Mouse (Mus musculus): ENCODE results near the gene Camta1. TPM values are rescaled to one million over a fixed set of nuclear protein-coding genes. Genes with fewer than 3 reads are reported as not detected.
"Not testable (repeated sequence)": the region's sequence is repeated elsewhere in the genome, so short reads cannot be mapped to it uniquely, and the experiment has no call there.

Camta1 gene
- polyA plus RNA-seq, 1 experiment from 2014 or later, result 130 TPM

DNA sequence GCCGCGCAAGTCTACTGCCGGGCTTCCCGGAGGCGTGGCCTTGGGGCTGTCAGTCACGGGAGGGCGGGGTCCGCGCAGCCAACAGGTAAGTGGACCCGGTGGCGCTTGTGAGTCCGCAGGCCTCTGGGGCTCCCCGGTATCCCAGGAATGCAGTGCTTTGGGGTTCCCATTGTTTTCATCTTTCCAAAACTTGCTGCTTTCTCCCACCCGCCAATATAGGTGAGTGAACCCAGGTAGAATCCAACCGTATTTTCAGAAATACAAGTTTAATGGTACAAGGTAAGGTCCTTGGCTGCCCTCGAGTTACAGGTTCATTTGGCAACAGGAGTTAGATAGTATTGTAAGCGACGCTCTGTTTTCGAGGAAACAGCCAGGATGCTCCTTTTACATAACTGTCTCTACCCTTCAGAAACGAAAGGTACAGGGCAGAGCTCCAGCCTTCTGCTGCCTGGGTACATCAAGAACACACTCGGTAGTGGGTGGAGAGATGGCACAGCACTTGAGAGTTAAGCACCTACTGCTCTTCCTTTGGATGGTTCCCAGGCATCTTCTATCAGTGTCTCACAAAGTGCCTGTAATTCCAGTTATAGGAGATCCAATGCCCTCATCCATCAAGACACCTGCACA is 816.6 kb downstream of the Camta1 start:
- peak overlapping the region; percentile 92 for H3K4me2 ChIP-seq (replicated peaks)
- peaks cover 14% of the 10 kb centered on the region for H3K4me1 ChIP-seq
- no peaks in the 10 kb centered on the region for H3K9me3 ChIP-seq
- peaks cover 35% of the 10 kb centered on the region for H3K36me3 ChIP-seq
- H3K27me3 ChIP-seq, result 0 out of 2 replicates have a peak, but pooled peaks cover 9% of the 10 kb centered on the region
- peak; percentile 14; the same call in 1 of the 2 replicates for ATAC-seq (replicated peaks)
- peak overlapping the region; percentile 27 for H3K9ac ChIP-seq (replicated peaks)
- no peak overlapping the region for H3K27ac ChIP-seq (replicated peaks)
- 5% methylated on average over 21 of the region's 21 CpGs for WGBS
- peak overlapping the region; percentile 66 for H3K4me3 ChIP-seq

DNA sequence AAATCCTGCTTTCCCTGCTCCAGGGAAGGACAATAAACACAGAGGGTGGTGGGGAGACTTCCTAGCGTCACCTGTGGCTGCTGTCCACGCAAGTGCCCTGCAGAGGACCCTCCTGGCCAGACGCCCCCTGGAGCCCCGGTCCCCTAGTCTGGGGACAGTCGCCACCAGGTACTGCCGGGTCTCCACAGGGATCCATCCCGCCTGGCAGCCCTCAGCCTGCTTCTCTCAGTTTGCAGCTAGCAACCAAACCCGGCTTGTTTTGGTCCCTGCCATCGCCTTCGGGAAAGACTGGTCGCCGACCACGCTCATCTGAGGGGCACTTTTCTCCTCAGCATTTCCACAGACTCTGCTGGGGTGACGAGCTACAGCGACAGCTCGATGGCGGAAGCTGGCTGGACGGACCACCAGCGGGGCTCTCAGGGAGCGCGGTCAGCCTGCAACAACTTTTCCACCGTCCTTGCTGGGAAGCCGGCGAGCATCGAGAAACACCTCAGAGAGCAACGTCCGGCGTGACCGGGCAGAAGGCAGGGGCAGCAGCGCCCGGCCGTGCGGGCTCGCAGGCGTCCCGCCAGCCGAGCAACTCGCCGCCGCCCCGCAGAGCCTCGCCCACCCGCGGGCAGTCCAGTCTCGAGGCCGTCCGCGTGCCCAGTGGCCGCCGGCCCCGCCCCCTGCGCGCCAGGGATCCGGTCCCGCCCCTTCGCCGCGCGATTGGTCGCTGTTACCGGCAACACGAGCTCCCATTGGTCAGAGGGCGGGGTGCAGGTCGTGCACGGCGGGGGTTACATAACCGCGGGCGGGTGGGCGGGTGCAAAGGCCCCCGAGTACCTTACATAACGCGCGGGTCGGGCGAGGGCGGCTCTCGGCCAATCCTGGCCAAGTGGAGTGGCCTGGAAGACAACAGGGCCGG is 817.4 kb downstream of the Camta1 start, which contains the start of gene Per3:
Gene Per3 (minus strand): TSS at position 629 of the 907 bp plus-strand sequence.
- peaks cover 27% of the 10 kb centered on the region for H3K36me3 ChIP-seq
- no peak within 1 kb of the TSS for H3K27ac ChIP-seq (replicated peaks)
- peak within 1 kb of the TSS; percentile 66 for H3K4me3 ChIP-seq
- peak; percentile 95 for ATAC-seq (replicated peaks)
- under 1% methylated on average over 78 of the region's 79 CpGs for WGBS
- H3K4me1 ChIP-seq, result peaks cover 14% of the 10 kb centered on the region
- H3K9ac ChIP-seq (replicated peaks), result peak within 1 kb of the TSS; percentile 39
- peak within 1 kb of the TSS; percentile 92 for H3K4me2 ChIP-seq (replicated peaks)
- 0 out of 2 replicates have a peak, but pooled peaks cover 9% of the 10 kb centered on the region for H3K27me3 ChIP-seq
- H3K9me3 ChIP-seq, result no peaks in the 10 kb centered on the region

DNA sequence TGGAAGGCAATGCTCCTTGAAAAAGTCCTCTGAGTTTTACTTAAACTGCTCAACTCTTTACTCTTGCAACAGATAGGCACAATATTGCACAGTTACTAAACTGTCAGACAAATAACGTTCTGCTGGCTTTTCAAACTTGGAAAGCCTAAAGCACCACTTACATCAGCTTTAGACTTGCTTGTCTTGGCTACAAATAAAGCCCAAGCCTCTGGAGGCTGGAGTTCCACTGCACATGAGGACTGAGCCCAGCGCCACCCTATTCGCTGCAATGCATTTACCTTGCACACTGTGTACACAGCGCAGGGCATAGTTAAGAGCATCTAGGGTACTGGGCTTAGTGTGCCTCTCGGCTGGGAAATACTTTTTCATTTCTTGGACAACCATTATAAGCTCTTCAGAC is 818.4 kb downstream of the Camta1 start:
- Histone ChIP-seq H3K36me3 (peaks cover 17% of the 10 kb centered on the region), H3K9ac (replicated peaks) (no peak overlapping the region), H3K4me1 (peaks cover 14% of the 10 kb centered on the region), H3K9me3 (no peaks in the 10 kb centered on the region), H3K4me3 (0 out of 2 replicates have a peak overlapping the region, but pooled peaks have one; percentile 66), H3K27me3 (0 out of 2 replicates have a peak, but pooled peaks cover 9% of the 10 kb centered on the region), H3K27ac (replicated peaks) (no peak overlapping the region), H3K4me2 (replicated peaks) (peak overlapping the region; percentile 92; the same call in 1 of the 2 replicates)
- no peak for ATAC-seq (replicated peaks)
- WGBS, result 34% methylated on average over 5 of the region's 5 CpGs

DNA sequence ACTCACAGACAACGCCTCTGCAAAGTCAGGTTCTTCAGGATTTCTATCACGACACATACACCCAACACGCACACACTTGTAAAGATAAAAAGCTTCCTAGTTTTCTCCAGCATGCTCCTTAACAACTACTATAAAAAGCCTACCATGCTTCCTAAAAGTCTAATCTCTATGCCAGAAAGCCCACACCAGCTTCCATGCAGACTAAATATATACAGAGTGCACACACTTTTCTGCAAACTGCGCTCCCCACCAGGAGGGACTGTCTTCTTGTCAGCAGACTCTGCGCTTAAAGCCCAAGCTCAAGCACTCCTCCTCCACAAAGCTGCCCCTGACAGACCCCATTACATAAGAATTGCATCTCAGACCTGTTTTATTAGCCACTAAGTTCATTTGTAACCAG is 820.2 kb downstream of the Camta1 start:
- no peak for ATAC-seq (replicated peaks)
- Histone ChIP-seq H3K27me3 (0 out of 2 replicates have a peak, but pooled peaks cover 9% of the 10 kb centered on the region), H3K4me1 (peaks cover 14% of the 10 kb centered on the region), H3K4me3 (no peak overlapping the region), H3K36me3 (peaks cover 2% of the 10 kb centered on the region), H3K4me2 (replicated peaks) (no peak overlapping the region), H3K9me3 (no peaks in the 10 kb centered on the region), H3K27ac (replicated peaks) (no peak overlapping the region), H3K9ac (replicated peaks) (no peak overlapping the region)
- 86% methylated on average over 5 of the region's 5 CpGs for WGBS

DNA sequence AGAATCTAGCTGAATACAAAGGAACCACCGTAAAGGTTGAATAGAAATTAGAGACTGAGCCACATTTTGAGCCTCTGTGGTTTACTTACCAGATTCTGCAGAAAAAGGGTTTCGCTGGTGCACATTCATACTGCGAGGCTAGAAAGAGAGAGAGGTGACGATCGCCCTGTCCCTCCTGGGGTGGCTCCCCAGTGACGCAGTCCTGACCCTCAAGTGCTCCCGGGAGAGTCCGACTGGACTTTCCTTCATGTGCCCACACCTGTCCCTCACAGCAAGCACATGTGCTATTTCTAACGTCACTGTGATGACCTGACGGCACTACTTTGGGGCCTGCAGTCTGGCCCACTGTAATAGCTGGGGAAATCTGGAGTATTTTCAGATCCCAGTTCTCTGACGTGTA is 823.9 kb downstream of the Camta1 start:
- Histone ChIP-seq H3K27ac (replicated peaks) (no peak overlapping the region), H3K4me1 (no peaks in the 10 kb centered on the region), H3K4me2 (replicated peaks) (no peak overlapping the region), H3K36me3 (no peaks in the 10 kb centered on the region), H3K4me3 (no peak overlapping the region), H3K9ac (replicated peaks) (no peak overlapping the region), H3K27me3 (0 out of 2 replicates have a peak, but pooled peaks cover 4% of the 10 kb centered on the region), H3K9me3 (no peaks in the 10 kb centered on the region)
- WGBS, result 89% methylated on average over 11 of the region's 11 CpGs
- ATAC-seq (replicated peaks), result no peak

DNA sequence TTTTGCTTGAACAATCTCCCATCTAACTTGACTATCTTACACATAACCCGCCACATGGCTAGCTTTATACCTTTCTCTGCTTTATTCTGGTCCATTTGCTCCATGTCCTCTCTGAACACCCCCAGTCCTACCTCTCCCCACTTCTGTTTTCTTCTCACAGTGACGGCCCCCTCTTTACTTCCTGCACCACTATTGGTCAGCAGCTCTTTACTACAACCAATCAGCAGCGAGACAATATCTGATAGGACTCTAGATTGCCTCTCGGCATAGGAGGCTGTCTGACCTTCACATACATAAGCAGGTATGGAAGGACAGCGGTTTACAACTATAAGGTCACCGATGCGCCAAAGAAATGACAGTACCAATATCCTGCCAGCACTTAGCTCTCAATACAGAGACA is 825.2 kb downstream of the Camta1 start:
- no peak for ATAC-seq (replicated peaks)

DNA sequence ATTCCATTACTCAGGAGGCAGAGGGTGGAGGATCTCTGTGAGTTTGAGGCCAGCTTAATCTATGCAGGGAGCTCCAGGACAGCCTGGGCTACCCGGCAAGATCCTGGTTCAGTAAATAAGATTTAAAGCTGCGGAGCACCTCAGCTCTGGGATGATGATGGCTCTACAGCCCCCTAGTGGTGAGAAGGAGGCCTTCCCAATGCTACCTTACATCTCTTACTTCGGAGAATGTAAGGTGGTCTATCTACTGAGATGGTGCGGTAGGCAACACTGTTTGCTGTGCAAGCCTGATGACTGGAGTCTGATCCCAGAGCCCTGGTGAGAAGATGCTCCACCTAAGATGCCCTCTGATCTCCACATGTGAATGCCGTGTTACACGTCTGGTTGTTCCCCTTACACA is 834.7 kb downstream of the Camta1 start:
- 45% methylated on average over 6 of the region's 6 CpGs for WGBS
- no peaks in the 10 kb centered on the region for H3K9me3 ChIP-seq
- no peaks in the 10 kb centered on the region for H3K4me1 ChIP-seq
- H3K4me3 ChIP-seq, result no peak overlapping the region
- H3K27ac ChIP-seq (replicated peaks), result no peak overlapping the region
- no peaks in the 10 kb centered on the region for H3K27me3 ChIP-seq
- no peak for ATAC-seq (replicated peaks)
- no peak overlapping the region for H3K9ac ChIP-seq (replicated peaks)
- H3K36me3 ChIP-seq, result no peaks in the 10 kb centered on the region
- H3K4me2 ChIP-seq (replicated peaks), result no peak overlapping the region

More for the DNA sequence above, 825.2 kb downstream of the Camta1 start:
- H3K4me1 ChIP-seq, result no peaks in the 10 kb centered on the region
- no peaks in the 10 kb centered on the region for H3K27me3 ChIP-seq
- 87% methylated on average over 7 of the region's 7 CpGs for WGBS
- H3K36me3 ChIP-seq, result no peaks in the 10 kb centered on the region
- H3K27ac ChIP-seq (replicated peaks), result no peak overlapping the region
- H3K9ac ChIP-seq (replicated peaks), result no peak overlapping the region
- no peak overlapping the region for H3K4me2 ChIP-seq (replicated peaks)
- no peak overlapping the region for H3K4me3 ChIP-seq
- no peaks in the 10 kb centered on the region for H3K9me3 ChIP-seq

DNA sequence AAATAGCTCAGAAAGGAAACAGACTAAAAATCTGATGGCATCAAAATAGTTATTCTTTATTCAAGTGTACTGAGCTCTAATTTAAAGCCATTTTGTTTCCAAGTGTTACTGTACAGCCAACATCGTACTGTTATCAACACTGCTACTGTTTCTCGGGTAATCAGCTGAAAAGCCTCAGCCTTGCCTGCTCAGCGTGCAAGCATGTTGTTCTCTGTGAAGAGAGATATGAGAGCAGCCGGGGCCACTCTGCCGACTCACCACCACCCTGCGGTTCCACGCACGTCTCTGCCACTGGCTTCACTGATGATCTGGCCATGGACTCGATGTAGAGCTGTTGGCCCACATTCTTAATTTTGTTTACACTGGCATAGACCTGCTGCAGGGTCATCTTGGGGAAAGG is 837.5 kb downstream of the Camta1 start:
- Histone ChIP-seq H3K36me3 (0 out of 2 replicates have a peak, but pooled peaks cover 5% of the 10 kb centered on the region), H3K9me3 (no peaks in the 10 kb centered on the region), H3K27ac (replicated peaks) (no peak overlapping the region), H3K9ac (replicated peaks) (no peak overlapping the region), H3K27me3 (no peaks in the 10 kb centered on the region), H3K4me1 (no peaks in the 10 kb centered on the region), H3K4me2 (replicated peaks) (no peak overlapping the region), H3K4me3 (no peak overlapping the region)
- ATAC-seq (replicated peaks), result no peak
- WGBS, result 87% methylated on average over 9 of the region's 9 CpGs

DNA sequence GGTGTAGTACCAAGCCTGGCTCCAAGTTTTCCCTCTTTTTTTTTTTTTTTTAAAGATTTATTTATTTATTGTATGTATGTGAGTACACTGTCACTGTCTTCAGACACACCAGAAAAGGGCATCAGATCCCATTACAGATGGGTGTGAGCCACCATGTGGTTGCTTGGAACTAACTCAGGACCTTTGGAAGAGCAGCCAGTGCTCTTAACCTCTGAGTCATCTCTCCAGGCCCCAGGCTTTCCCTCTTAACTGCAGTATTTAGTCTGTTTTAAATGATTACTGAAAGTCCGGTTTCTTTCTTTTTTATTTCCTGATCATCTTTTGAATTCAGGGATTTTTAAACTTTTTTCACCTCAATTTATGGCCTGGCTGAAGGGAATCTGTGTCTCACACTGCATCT is 844.3 kb downstream of the Camta1 start:
- not testable (repeated sequence) for H3K27me3 ChIP-seq; H3K9me3 ChIP-seq; ATAC-seq (replicated peaks); H3K27ac ChIP-seq (replicated peaks); H3K36me3 ChIP-seq; H3K4me3 ChIP-seq; H3K4me2 ChIP-seq (replicated peaks); H3K4me1 ChIP-seq; H3K9ac ChIP-seq (replicated peaks)
- WGBS, result 87% methylated on average over 1 of the region's 1 CpGs

DNA sequence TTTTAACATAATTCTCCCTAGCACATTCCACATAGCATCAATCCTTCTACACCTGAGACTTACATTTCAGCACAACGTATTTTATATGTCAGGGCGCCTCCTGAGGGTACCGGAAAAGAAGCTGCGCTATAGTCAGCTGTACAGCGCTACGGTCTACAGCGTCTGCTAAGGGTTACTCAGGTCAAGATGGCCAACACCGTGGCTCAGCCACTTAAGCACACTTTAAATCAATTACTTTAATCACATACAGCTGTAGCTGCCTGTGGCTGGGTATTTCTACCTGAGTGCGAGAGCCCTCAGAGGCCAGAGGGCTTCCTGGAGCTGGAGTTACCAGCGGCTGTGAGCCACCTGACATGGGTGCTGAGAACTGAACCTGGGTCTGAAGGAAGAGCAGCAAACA is 845.7 kb downstream of the Camta1 start:
- Histone ChIP-seq H3K4me1 (no peaks in the 10 kb centered on the region), H3K4me2 (replicated peaks) (no peak overlapping the region), H3K36me3 (no peaks in the 10 kb centered on the region), H3K9ac (replicated peaks) (no peak overlapping the region), H3K4me3 (no peak overlapping the region), H3K27me3 (no peaks in the 10 kb centered on the region), H3K27ac (replicated peaks) (no peak overlapping the region), H3K9me3 (no peaks in the 10 kb centered on the region)
- ATAC-seq (replicated peaks), result no peak
- 92% methylated on average over 10 of the region's 10 CpGs for WGBS

DNA sequence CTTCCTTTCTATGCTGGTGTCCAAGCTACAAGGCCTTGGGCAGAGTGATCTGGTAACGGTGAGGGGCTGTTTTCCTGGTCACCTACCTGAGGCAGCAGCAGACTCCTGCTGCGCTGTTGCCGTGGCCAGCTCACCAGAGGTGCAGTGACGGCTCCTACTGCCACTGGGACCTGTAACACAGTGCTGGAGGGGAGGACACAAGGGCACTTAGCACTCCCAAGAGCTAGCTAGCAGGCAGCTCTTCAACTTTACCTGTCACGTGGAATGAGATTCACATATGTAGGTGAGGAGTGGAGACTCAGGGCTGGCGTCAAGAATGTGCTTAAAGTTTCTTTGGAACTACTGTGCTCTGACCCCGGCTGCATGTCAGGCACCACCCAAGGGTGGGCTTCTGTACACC is 851.4 kb downstream of the Camta1 start:
- H3K9me3 ChIP-seq, result no peaks in the 10 kb centered on the region
- no peaks in the 10 kb centered on the region for H3K4me1 ChIP-seq
- WGBS, result 93% methylated on average over 7 of the region's 7 CpGs
- H3K36me3 ChIP-seq, result no peaks in the 10 kb centered on the region
- H3K4me2 ChIP-seq (replicated peaks), result no peak overlapping the region
- no peak overlapping the region for H3K9ac ChIP-seq (replicated peaks)
- H3K4me3 ChIP-seq, result no peak overlapping the region
- ATAC-seq (replicated peaks), result no peak
- H3K27ac ChIP-seq (replicated peaks), result no peak overlapping the region
- H3K27me3 ChIP-seq, result no peaks in the 10 kb centered on the region

DNA sequence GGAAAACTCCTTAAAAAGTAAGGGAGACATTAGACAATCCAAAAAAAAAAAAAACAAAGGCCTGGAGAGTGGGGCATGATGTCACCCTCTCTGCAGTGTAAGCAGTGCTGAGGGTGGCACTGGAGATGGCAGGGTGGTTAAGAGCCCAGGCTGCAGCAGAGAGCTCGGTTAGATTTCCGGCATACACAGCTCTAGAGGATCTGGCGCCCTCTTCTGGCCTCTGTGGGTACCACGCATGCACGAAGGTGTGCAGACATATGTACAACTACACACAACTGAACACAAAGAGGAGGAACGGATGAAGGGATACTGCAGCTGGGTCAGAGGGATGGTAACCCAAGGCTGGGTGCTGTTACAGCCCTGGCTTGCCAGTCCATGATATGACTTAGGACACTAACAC is 854.7 kb downstream of the Camta1 start:
- Histone ChIP-seq H3K4me1 (no peaks in the 10 kb centered on the region), H3K4me2 (replicated peaks) (no peak overlapping the region), H3K9me3 (no peaks in the 10 kb centered on the region), H3K36me3 (no peaks in the 10 kb centered on the region), H3K9ac (replicated peaks) (no peak overlapping the region), H3K27me3 (no peaks in the 10 kb centered on the region), H3K27ac (replicated peaks) (no peak overlapping the region), H3K4me3 (no peak overlapping the region)
- no peak for ATAC-seq (replicated peaks)
- WGBS, result 46% methylated on average over 6 of the region's 6 CpGs
